Mouse (Mus musculus) ES-E14 (cell line): ENCODE results near the gene Setd6.

ENCODE experiments used
- CHD2 ChIP-seq: IDR thresholded peaks from 2 replicates; pipeline ENCODE4 v1.6.1; 2014; ENCODE audit warnings: mild to moderate bottlenecking, low read depth, low read length, inconsistent platforms
- HCFC1 ChIP-seq: IDR thresholded peaks from 2 replicates; pipeline ENCODE4 v1.6.1; 2012; ENCODE audit warnings: low read length, inconsistent platforms, borderline replicate concordance; ENCODE audit not compliant: insufficient read depth
- MAFK ChIP-seq: IDR thresholded peaks from 2 replicates; pipeline ENCODE4 v1.6.1; 2014; ENCODE audit warnings: mild to moderate bottlenecking, low read depth, low read length, inconsistent platforms; ENCODE audit not compliant: insufficient read depth
- ZC3H11A ChIP-seq: IDR thresholded peaks from 2 replicates; pipeline ENCODE4 v1.6.1; 2012; ENCODE audit warnings: low read depth, mild to moderate bottlenecking, inconsistent platforms, low read length, borderline replicate concordance

DNA sequence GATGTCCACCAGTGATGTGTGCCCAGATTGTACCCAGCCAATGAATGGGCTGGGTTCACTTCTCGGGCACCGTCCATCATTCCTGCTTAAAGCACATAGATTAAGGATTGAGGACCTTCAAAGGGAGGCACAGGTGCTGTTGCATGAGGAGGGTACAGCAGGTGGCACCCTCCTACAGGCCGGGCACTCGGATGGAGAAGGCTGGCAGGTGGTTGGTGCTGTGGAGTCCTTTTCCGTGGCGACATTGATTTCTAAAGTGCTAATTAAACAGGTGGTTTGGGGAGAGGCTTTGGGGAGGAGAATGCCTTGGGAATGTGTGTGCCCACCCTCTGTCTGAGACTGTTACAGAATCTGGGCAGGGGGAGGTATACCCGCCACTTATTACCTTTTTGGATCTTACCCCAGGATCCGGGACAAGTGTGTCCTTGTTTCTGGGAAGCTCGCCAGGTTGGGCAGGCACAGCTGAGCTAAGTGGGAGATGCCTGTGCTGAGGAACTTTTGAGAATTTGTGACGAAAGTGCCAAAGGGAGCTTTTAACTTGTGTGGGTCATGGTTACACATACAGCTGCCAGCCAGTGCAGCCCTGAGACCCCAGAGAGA lies 27.5 kb upstream of the Setd6 start:
- TF ChIP-seq ZC3H11A (no peak), HCFC1 (no peak), MAFK (no peak), CHD2 (no peak)
